Mouse (Mus musculus): ENCODE measurements at regions not wholly inside any gene's neighbourhood (a gene's known extent, or its start where the extent isn't known, plus 50 kb on each side); places are given as distances from the start of the nearest gene placed in this dataset.

DNA sequence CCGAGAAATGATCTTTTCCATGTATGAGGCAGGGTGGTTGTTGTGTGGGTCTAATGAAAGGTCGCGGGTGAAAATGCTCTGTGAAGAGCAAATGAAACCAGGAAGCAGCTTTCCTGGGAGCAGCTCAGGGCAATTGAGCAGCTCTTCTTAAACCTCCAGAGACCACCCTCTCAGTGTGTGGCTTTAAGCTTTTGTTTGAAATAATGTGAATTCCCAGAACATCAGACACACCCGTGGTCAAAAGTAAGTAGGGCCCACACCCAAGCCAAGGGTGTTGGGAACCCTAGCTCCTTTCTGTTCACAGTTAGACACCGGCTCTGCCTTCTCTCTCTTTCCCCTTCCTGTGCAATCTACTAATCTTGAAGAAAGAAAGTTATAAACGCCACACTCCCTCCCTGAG, 450.5 kb downstream of the Bnc2 start:
- no peak for DNase-seq

Measured in right cerebral cortex, adult 18-20 months (tissue).